Mouse (Mus musculus): ENCODE data around the gene Tmem232. TPM values are rescaled to one million over a fixed set of nuclear protein-coding genes. Genes with fewer than 3 reads are reported as not detected.

Tmem232 gene
- 0.13 and 0.36 TPM in 2 replicates for polyA plus RNA-seq (2015; fragmentation: Nextera tagmentation; extraction: Ambion mirVana)

GRCm38 (mm10) chr17:65540441-65541272, at the start of gene Tmem232:
Tmem232 (minus strand) TSS chr17:65540782.
- H3K4me2 ChIP-seq (ENCODE audit: low read depth, low read length) = peak within 1 kb of the TSS; percentile 59
- H3K4me1 ChIP-seq (ENCODE audit: control insufficient read depth, insufficient read depth, low read length) = 0 out of 2 replicates have a peak, but pooled peaks cover 3% of the 10 kb centered on the region
- H3K9ac ChIP-seq (ENCODE audit: low read length) = peak within 1 kb of the TSS; percentile 32
- ATAC-seq (replicated peaks; ENCODE audit: extremely low read depth, insufficient read depth, low FRiP score) = peak; percentile 87
- H3K27me3 ChIP-seq (ENCODE audit: control insufficient read depth, insufficient read depth, low read length) = no peaks in the 10 kb centered on the region
- 0 out of 2 replicates have a peak within 1 kb of the TSS, but pooled peaks have one; percentile 23 for H3K27ac ChIP-seq (ENCODE audit: low read length)
- H3K36me3 ChIP-seq (ENCODE audit: control insufficient read depth, insufficient read depth) = no peaks in the 10 kb centered on the region
- 15% methylated on average over 26 of the region's 26 CpGs for WGBS
- no peaks in the 10 kb centered on the region for H3K9me3 ChIP-seq (replicated peaks; ENCODE audit: control insufficient read depth, low read length)
- peak within 1 kb of the TSS; percentile 41 for H3K4me3 ChIP-seq (ENCODE audit: low read length)

- Histone ChIP-seq H3K27me3 (ENCODE audit: control insufficient read depth, insufficient read depth, low read length) (no peaks in the 10 kb centered on the region), H3K4me3 (ENCODE audit: low read length) (no peak overlapping the region), H3K4me1 (ENCODE audit: control insufficient read depth, insufficient read depth, low read length) (peaks cover 6% of the 10 kb centered on the region), H3K27ac (ENCODE audit: low read length) (peak overlapping the region; percentile 63), H3K9me3 (replicated peaks; ENCODE audit: control insufficient read depth, low read length) (no peaks in the 10 kb centered on the region), H3K36me3 (ENCODE audit: control insufficient read depth, insufficient read depth) (peaks cover 18% of the 10 kb centered on the region), H3K4me2 (ENCODE audit: low read depth, low read length) (no peak overlapping the region), H3K9ac (ENCODE audit: low read length) (no peak overlapping the region)
- ATAC-seq (replicated peaks; ENCODE audit: extremely low read depth, insufficient read depth, low FRiP score) = no peak
- WGBS = 53% methylated on average over 3 of the region's 3 CpGs
Observed at GRCm38 (mm10) chr17:65586892-65587291, 46.3 kb upstream of the Tmem232 start.

GRCm38 (mm10) chr17:65581440-65581839, 40.9 kb upstream of the Tmem232 start:
- no peaks in the 10 kb centered on the region for H3K27me3 ChIP-seq (ENCODE audit: control insufficient read depth, insufficient read depth, low read length)
- no peak overlapping the region for H3K27ac ChIP-seq (ENCODE audit: low read length)
- ATAC-seq (replicated peaks; ENCODE audit: extremely low read depth, insufficient read depth, low FRiP score) = no peak
- H3K9me3 ChIP-seq (replicated peaks; ENCODE audit: control insufficient read depth, low read length) = no peaks in the 10 kb centered on the region
- peaks cover 28% of the 10 kb centered on the region for H3K36me3 ChIP-seq (ENCODE audit: control insufficient read depth, insufficient read depth)
- no peak overlapping the region for H3K4me3 ChIP-seq (ENCODE audit: low read length)
- no peak overlapping the region for H3K9ac ChIP-seq (ENCODE audit: low read length)
- no peak overlapping the region for H3K4me2 ChIP-seq (ENCODE audit: low read depth, low read length)
- WGBS = 87% methylated on average over 5 of the region's 5 CpGs
- H3K4me1 ChIP-seq (ENCODE audit: control insufficient read depth, insufficient read depth, low read length) = peaks cover under 1% of the 10 kb centered on the region; the same call in 1 of the 2 replicates

GRCm38 (mm10) chr17:65579766-65580165, 39.2 kb upstream of the Tmem232 start:
- H3K9ac ChIP-seq (ENCODE audit: low read length) = no peak overlapping the region
- H3K4me3 ChIP-seq (ENCODE audit: low read length) = no peak overlapping the region
- H3K36me3 ChIP-seq (ENCODE audit: control insufficient read depth, insufficient read depth) = peaks cover 27% of the 10 kb centered on the region
- no peak for ATAC-seq (replicated peaks; ENCODE audit: extremely low read depth, insufficient read depth, low FRiP score)
- H3K4me1 ChIP-seq (ENCODE audit: control insufficient read depth, insufficient read depth, low read length) = no peaks in the 10 kb centered on the region
- H3K9me3 ChIP-seq (replicated peaks; ENCODE audit: control insufficient read depth, low read length) = no peaks in the 10 kb centered on the region
- 95% methylated on average over 7 of the region's 7 CpGs for WGBS
- no peak overlapping the region for H3K4me2 ChIP-seq (ENCODE audit: low read depth, low read length)
- H3K27ac ChIP-seq (ENCODE audit: low read length) = no peak overlapping the region
- no peaks in the 10 kb centered on the region for H3K27me3 ChIP-seq (ENCODE audit: control insufficient read depth, insufficient read depth, low read length)

GRCm38 (mm10) chr17:65575339-65575738, 34.8 kb upstream of the Tmem232 start:
- H3K9me3 ChIP-seq (replicated peaks; ENCODE audit: control insufficient read depth, low read length) = no peaks in the 10 kb centered on the region
- ATAC-seq (replicated peaks; ENCODE audit: extremely low read depth, insufficient read depth, low FRiP score) = no peak
- H3K4me3 ChIP-seq (ENCODE audit: low read length) = no peak overlapping the region
- no peak overlapping the region for H3K4me2 ChIP-seq (ENCODE audit: low read depth, low read length)
- H3K4me1 ChIP-seq (ENCODE audit: control insufficient read depth, insufficient read depth, low read length) = peaks cover 16% of the 10 kb centered on the region
- no peaks in the 10 kb centered on the region for H3K27me3 ChIP-seq (ENCODE audit: control insufficient read depth, insufficient read depth, low read length)
- no peak overlapping the region for H3K27ac ChIP-seq (ENCODE audit: low read length)
- WGBS = 85% methylated on average over 1 of the region's 1 CpGs
- no peak overlapping the region for H3K9ac ChIP-seq (ENCODE audit: low read length)
- peaks cover 12% of the 10 kb centered on the region for H3K36me3 ChIP-seq (ENCODE audit: control insufficient read depth, insufficient read depth)

- Histone ChIP-seq H3K9ac (ENCODE audit: low read length) (no peak overlapping the region), H3K4me3 (ENCODE audit: low read length) (no peak overlapping the region), H3K36me3 (ENCODE audit: control insufficient read depth, insufficient read depth) (peaks cover 10% of the 10 kb centered on the region; the same call in 1 of the 2 replicates), H3K9me3 (replicated peaks; ENCODE audit: control insufficient read depth, low read length) (no peaks in the 10 kb centered on the region), H3K27ac (ENCODE audit: low read length) (no peak overlapping the region), H3K27me3 (ENCODE audit: control insufficient read depth, insufficient read depth, low read length) (no peaks in the 10 kb centered on the region), H3K4me2 (ENCODE audit: low read depth, low read length) (no peak overlapping the region), H3K4me1 (ENCODE audit: control insufficient read depth, insufficient read depth, low read length) (peaks cover 16% of the 10 kb centered on the region)
- ATAC-seq (replicated peaks; ENCODE audit: extremely low read depth, insufficient read depth, low FRiP score) = no peak
- WGBS = 80% methylated on average over 8 of the region's 8 CpGs
Observed at GRCm38 (mm10) chr17:65574850-65575249, 34.3 kb upstream of the Tmem232 start.

GRCm38 (mm10) chr17:65571866-65572265, 31.3 kb upstream of the Tmem232 start:
- peak overlapping the region; percentile 26; the same call in 1 of the 2 replicates for H3K4me2 ChIP-seq (ENCODE audit: low read depth, low read length)
- peak; percentile 82 for ATAC-seq (replicated peaks; ENCODE audit: extremely low read depth, insufficient read depth, low FRiP score)
- peaks cover 3% of the 10 kb centered on the region; the same call in 1 of the 2 replicates for H3K36me3 ChIP-seq (ENCODE audit: control insufficient read depth, insufficient read depth)
- 0 out of 2 replicates have a peak, but pooled peaks cover 4% of the 10 kb centered on the region for H3K9me3 ChIP-seq (replicated peaks; ENCODE audit: control insufficient read depth, low read length)
- no peak overlapping the region for H3K4me3 ChIP-seq (ENCODE audit: low read length)
- peak overlapping the region; percentile 94 for H3K27ac ChIP-seq (ENCODE audit: low read length)
- peak overlapping the region; percentile 52 for H3K9ac ChIP-seq (ENCODE audit: low read length)
- H3K4me1 ChIP-seq (ENCODE audit: control insufficient read depth, insufficient read depth, low read length) = peaks cover 16% of the 10 kb centered on the region
- 38% methylated on average over 9 of the region's 9 CpGs for WGBS
- no peaks in the 10 kb centered on the region for H3K27me3 ChIP-seq (ENCODE audit: control insufficient read depth, insufficient read depth, low read length)

- H3K27ac ChIP-seq (ENCODE audit: low read length) = peak overlapping the region; percentile 94
- ATAC-seq (replicated peaks; ENCODE audit: extremely low read depth, insufficient read depth, low FRiP score) = peak; percentile 30
Observed at GRCm38 (mm10) chr17:65571466-65571865, 30.9 kb upstream of the Tmem232 start.

GRCm38 (mm10) chr17:65564189-65564588, 23.6 kb upstream of the Tmem232 start:
- Histone ChIP-seq H3K36me3 (ENCODE audit: control insufficient read depth, insufficient read depth) (peaks cover 3% of the 10 kb centered on the region; the same call in 1 of the 2 replicates), H3K4me2 (ENCODE audit: low read depth, low read length) (no peak overlapping the region), H3K9me3 (replicated peaks; ENCODE audit: control insufficient read depth, low read length) (0 out of 2 replicates have a peak, but pooled peaks cover 4% of the 10 kb centered on the region), H3K9ac (ENCODE audit: low read length) (no peak overlapping the region), H3K4me3 (ENCODE audit: low read length) (no peak overlapping the region), H3K27ac (ENCODE audit: low read length) (no peak overlapping the region), H3K27me3 (ENCODE audit: control insufficient read depth, insufficient read depth, low read length) (no peaks in the 10 kb centered on the region), H3K4me1 (ENCODE audit: control insufficient read depth, insufficient read depth, low read length) (peaks cover 8% of the 10 kb centered on the region; the same call in 1 of the 2 replicates)
- 71% methylated on average over 5 of the region's 5 CpGs for WGBS
- no peak for ATAC-seq (replicated peaks; ENCODE audit: extremely low read depth, insufficient read depth, low FRiP score)

More at GRCm38 (mm10) chr17:65571466-65571865, 30.9 kb upstream of the Tmem232 start:
- no peak overlapping the region for H3K4me3 ChIP-seq (ENCODE audit: low read length)
- H3K4me2 ChIP-seq (ENCODE audit: low read depth, low read length) = peak overlapping the region; percentile 26; the same call in 1 of the 2 replicates
- WGBS = 42% methylated on average over 8 of the region's 8 CpGs
- H3K27me3 ChIP-seq (ENCODE audit: control insufficient read depth, insufficient read depth, low read length) = no peaks in the 10 kb centered on the region
- 0 out of 2 replicates have a peak, but pooled peaks cover 4% of the 10 kb centered on the region for H3K9me3 ChIP-seq (replicated peaks; ENCODE audit: control insufficient read depth, low read length)
- H3K9ac ChIP-seq (ENCODE audit: low read length) = no peak overlapping the region; the same call in 1 of the 2 replicates
- peaks cover 16% of the 10 kb centered on the region for H3K4me1 ChIP-seq (ENCODE audit: control insufficient read depth, insufficient read depth, low read length)
- peaks cover 3% of the 10 kb centered on the region; the same call in 1 of the 2 replicates for H3K36me3 ChIP-seq (ENCODE audit: control insufficient read depth, insufficient read depth)

Measured in heart, embryonic 16.5 days (tissue).